Mouse (Mus musculus) embryonic facial prominence, embryonic 13.5 days (tissue): ENCODE data around the gene Cpsf4l. TPM values are rescaled to one million over a fixed set of nuclear protein-coding genes. Genes with fewer than 3 reads are reported as not detected.
"Not testable (repeated sequence)": the region's sequence is repeated elsewhere in the genome, so short reads cannot be mapped to it uniquely, and the experiment has no call there.

Experiments
- ATAC-seq: fragments of 200-750 bp; cut with Nextera tagmentation; 2 replicates; pipeline ENCODE4 v1.8.0; 2017; ENCODE audit warnings: low read depth; ENCODE audit not compliant: insufficient number of reproducible peaks, insufficient read depth, low FRiP score, low TSS enrichment
- H3K27ac ChIP-seq: fragments of 300-500 bp; sonication (generic); 2 replicates; pipeline ENCODE4 v1.5.1; 2015; ENCODE audit warnings: moderate library complexity, mild to moderate bottlenecking, inconsistent platforms
- H3K27me3 ChIP-seq: fragments of 300-500 bp; sonication (generic); 2 replicates; pipeline ENCODE4 v1.6.1; 2015; ENCODE audit warnings: mild to moderate bottlenecking, inconsistent platforms
- H3K36me3 ChIP-seq: fragments of 300-500 bp; sonication (generic); 2 replicates; pipeline ENCODE4 v1.6.1; 2015; ENCODE audit warnings: mild to moderate bottlenecking, inconsistent platforms
- H3K4me1 ChIP-seq: fragments of 300-500 bp; sonication (generic); 2 replicates; pipeline ENCODE4 v1.6.1; 2015; ENCODE audit warnings: inconsistent platforms
- H3K4me2 ChIP-seq: fragments of 300-500 bp; sonication (generic); 2 replicates; pipeline ENCODE4 v1.6.1; 2015; ENCODE audit warnings: moderate library complexity, mild to moderate bottlenecking, inconsistent platforms
- H3K4me3 ChIP-seq: fragments of 300-500 bp; sonication (generic); 2 replicates; pipeline ENCODE4 v1.5.1; 2015; ENCODE audit warnings: mild to moderate bottlenecking, inconsistent platforms
- H3K9ac ChIP-seq: fragments of 300-500 bp; sonication (generic); 2 replicates; pipeline ENCODE4 v1.6.1; 2015; ENCODE audit warnings: mild to moderate bottlenecking, inconsistent platforms
- H3K9me3 ChIP-seq: fragments of 300-500 bp; sonication (generic); 2 replicates; pipeline ENCODE4 v1.6.1; 2016; ENCODE audit warnings: inconsistent platforms
- WGBS: fragments of 180-500 bp; shearing (Covaris S2); methylation state at CpG from one replicate; pipeline ENCODE4 v1.1.7; 2015; ENCODE audit warnings: mixed read lengths; 5-methylcytosine and 5-hydroxymethylcytosine counted together
- polyA plus RNA-seq: library from polyadenylated mRNA; unstranded; fragments of >200 nt; fragmentation: Nextera tagmentation; extraction: Ambion mirVana; gene quantifications from 2 replicates; pipeline ENCODE4 v1.2.1, GENCODE M21; 2015

Cpsf4l gene
- polyA plus RNA-seq, 1 experiment from 2014 or later = 1.7 TPM

DNA sequence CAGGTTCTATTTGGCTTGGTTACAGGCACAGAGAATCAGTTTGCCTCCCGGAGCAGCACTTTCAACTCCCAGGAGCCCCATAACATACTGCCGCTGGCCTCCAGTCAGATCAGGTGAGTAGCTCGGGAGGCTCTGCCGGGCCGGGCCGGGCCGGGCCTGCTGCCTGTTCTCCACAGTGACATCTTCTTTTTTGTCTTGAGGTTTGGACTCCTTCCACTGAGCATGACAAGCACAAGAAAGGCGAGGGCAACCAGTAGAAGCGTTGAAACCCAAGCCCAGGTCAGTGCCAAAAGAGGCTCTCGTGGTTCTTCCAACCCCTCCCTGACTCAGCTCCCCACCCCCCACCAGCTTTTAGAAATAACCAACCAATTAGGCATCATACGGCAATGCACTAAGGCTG, 48.9 kb downstream of the Cpsf4l start:
- no peak for ATAC-seq
- no peak overlapping the region for H3K9ac ChIP-seq
- peaks cover 83% of the 10 kb centered on the region for H3K36me3 ChIP-seq
- no peak overlapping the region for H3K27ac ChIP-seq
- H3K4me1 ChIP-seq = no peaks in the 10 kb centered on the region
- H3K27me3 ChIP-seq = no peaks in the 10 kb centered on the region
- H3K4me2 ChIP-seq = no peak overlapping the region
- no peak overlapping the region for H3K4me3 ChIP-seq
- H3K9me3 ChIP-seq = no peaks in the 10 kb centered on the region
- 92% methylated on average over 11 of the region's 11 CpGs for WGBS

DNA sequence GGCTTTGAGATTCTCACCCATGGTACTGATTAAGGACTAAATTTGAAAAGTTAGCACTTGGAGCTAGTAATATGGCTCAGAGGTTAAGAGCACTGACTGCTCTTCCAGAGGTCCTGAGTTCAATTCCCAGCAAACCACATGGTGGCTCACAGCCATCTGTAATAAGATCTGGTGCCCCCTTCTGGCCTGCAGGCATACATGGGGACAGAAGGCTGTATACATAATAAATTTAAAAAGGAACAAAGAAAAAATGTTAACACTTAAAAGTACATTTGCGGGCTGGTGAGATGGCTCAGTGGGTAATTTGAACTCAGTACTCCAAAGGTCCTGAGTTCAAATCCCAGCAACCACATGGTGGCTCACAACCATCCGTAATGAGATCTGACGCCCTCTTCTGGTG, 49.6 kb downstream of the Cpsf4l start:
- H3K4me3 ChIP-seq, H3K9me3 ChIP-seq, H3K9ac ChIP-seq, H3K27me3 ChIP-seq, H3K4me1 ChIP-seq, H3K4me2 ChIP-seq, H3K27ac ChIP-seq, ATAC-seq: not testable (repeated sequence)
- WGBS = 94% methylated on average over 3 of the region's 3 CpGs
- H3K36me3 ChIP-seq = peaks cover 88% of the 10 kb centered on the region

DNA sequence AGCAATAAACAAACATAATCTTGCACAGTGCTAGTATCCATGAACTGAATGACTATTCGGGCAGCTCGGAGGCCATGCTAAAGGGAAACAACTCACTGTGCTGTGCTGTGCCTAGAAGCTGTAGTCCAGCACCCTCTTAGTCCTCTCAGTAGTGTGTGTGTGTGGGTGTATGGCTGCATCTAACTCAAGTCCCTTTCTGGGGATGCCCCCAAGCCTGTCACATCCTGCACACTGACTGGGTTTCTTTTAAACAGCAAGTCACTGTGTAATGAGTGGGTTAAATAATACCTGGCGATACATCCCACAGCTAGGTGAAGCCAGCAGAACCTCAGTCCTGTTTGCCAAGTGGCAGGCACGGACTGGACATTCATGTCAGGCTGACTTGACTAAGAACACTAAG, 51.1 kb downstream of the Cpsf4l start:
- H3K27me3 ChIP-seq = no peaks in the 10 kb centered on the region
- H3K9me3 ChIP-seq = no peaks in the 10 kb centered on the region
- H3K36me3 ChIP-seq = peaks cover 96% of the 10 kb centered on the region
- H3K4me3 ChIP-seq = no peak overlapping the region
- no peak overlapping the region for H3K4me2 ChIP-seq
- no peak overlapping the region for H3K27ac ChIP-seq
- no peak overlapping the region for H3K9ac ChIP-seq
- 86% methylated on average over 4 of the region's 4 CpGs for WGBS
- ATAC-seq = no peak
- H3K4me1 ChIP-seq = peaks cover 18% of the 10 kb centered on the region

DNA sequence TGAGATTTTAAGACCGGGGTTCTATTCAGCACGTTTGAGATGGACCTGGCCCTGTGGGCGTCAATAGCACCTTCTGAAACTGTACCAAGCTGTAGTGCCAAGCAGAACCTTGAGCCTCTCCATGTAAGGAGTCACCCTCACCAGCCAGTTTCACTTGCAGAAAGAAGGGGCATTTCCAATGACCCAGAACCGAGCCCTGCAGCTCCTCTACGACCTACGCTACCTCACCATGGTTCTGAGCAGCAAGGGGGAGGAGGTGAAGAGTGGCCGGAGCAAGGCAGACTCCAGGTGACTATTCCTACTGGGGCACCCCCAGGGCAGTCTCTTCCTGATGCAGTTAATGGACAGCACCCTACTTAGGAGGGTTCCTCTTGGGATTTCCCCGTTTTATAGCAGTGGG, 51.5 kb downstream of the Cpsf4l start:
- Histone ChIP-seq H3K4me1 (peaks cover 20% of the 10 kb centered on the region), H3K36me3 (peaks cover 96% of the 10 kb centered on the region), H3K9ac (no peak overlapping the region), H3K9me3 (no peaks in the 10 kb centered on the region), H3K4me3 (no peak overlapping the region), H3K27ac (no peak overlapping the region), H3K4me2 (no peak overlapping the region), H3K27me3 (no peaks in the 10 kb centered on the region)
- no peak for ATAC-seq
- WGBS = 88% methylated on average over 8 of the region's 8 CpGs

DNA sequence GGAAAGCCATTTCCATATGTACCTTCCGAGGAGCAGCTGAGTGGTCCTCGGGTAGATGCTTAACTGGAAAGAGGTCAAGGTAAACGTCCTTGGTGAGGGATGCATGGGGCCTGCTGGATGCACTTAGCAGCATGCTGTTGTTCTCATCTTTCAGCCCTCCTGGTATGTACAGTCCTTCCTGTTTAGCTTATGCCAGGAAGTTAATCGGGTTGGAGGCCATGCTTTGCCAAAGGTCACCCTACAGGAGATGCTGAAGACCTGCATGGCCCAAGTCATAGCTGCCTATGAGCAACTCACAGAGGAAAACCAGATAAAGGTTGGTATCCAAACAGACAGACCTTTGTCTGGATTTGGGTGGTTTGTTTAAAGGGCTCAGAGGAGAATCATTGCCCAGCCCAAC, 52.6 kb downstream of the Cpsf4l start:
- WGBS = 49% methylated on average over 4 of the region's 4 CpGs
- ATAC-seq = no peak
- H3K4me1 ChIP-seq = peaks cover 20% of the 10 kb centered on the region

DNA sequence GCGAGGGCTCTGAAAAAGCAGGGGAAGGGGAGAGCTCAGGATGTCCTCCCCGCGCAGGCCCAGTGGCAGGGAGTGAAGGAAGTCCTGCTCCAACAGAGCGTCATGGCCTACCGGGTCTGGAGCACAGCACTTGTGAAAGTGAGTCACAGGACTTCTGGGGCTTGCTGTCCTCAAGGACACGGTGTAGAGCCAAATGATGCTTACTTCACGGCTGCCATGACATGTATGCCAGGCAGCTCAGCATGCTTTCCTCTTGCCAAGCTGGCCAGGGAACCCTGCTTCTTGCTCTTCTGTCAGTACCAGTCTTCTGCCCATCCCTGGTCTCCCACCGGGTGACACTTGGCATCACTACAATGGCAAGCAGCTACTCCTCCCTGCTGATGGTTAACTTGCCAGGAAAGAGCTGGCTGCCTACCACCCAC, 53.3 kb downstream of the Cpsf4l start:
- peaks cover 22% of the 10 kb centered on the region for H3K4me1 ChIP-seq
- H3K4me2 ChIP-seq = no peak overlapping the region
- WGBS = 91% methylated on average over 8 of the region's 8 CpGs
- no peak for ATAC-seq
- no peak overlapping the region for H3K9ac ChIP-seq
- no peak overlapping the region for H3K27ac ChIP-seq
- H3K4me3 ChIP-seq = no peak overlapping the region
- no peaks in the 10 kb centered on the region for H3K27me3 ChIP-seq
- peaks cover 98% of the 10 kb centered on the region for H3K36me3 ChIP-seq
- no peaks in the 10 kb centered on the region for H3K9me3 ChIP-seq

More for the DNA sequence above, 52.6 kb downstream of the Cpsf4l start:
- Histone ChIP-seq H3K4me2 (no peak overlapping the region), H3K27ac (no peak overlapping the region), H3K4me3 (no peak overlapping the region), H3K9ac (no peak overlapping the region), H3K27me3 (no peaks in the 10 kb centered on the region), H3K9me3 (no peaks in the 10 kb centered on the region), H3K36me3 (peaks cover 98% of the 10 kb centered on the region)

DNA sequence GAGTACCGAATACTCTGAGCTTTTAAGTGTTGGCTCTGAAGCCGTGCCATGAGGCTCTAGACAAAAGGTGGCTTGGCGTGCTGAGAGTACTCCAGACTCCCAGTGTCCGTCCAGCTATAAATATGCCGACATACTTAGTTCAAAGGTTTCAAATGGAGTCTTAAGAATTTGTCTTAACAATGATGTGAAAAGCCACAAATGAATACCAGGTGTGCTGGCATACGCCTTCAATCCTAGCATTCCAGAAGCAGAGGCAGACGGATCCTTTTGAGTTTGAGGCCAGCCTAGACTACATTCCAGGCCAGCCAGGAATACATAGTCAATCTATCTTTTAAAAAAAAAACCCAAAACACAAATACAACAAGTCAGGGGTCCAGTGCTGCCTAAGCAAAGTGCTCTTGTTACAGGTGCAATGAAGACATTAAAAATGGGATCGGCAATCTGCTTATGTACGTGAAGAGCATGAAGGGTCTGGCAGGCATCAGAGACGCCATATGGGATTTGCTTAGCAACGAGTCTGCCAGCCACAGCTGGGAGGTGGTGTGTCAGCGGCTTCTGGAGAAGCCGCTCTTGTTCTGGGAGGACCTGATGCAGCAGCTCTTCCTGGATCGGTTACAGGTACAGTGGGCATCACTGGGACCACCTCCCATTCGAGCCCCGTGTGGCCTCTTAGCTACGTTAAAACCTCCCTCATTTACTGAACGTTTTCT, 55.1 kb downstream of the Cpsf4l start:
- no peak overlapping the region; the same call in 1 of the 2 replicates for H3K4me2 ChIP-seq
- no peaks in the 10 kb centered on the region for H3K27me3 ChIP-seq
- H3K9me3 ChIP-seq = no peaks in the 10 kb centered on the region
- peak overlapping the region; percentile 66 for H3K27ac ChIP-seq
- no peak overlapping the region for H3K4me3 ChIP-seq
- H3K4me1 ChIP-seq = peaks cover 36% of the 10 kb centered on the region
- ATAC-seq = no peak
- no peak overlapping the region for H3K9ac ChIP-seq
- peaks cover 83% of the 10 kb centered on the region for H3K36me3 ChIP-seq
- 39% methylated on average over 18 of the region's 18 CpGs for WGBS

DNA sequence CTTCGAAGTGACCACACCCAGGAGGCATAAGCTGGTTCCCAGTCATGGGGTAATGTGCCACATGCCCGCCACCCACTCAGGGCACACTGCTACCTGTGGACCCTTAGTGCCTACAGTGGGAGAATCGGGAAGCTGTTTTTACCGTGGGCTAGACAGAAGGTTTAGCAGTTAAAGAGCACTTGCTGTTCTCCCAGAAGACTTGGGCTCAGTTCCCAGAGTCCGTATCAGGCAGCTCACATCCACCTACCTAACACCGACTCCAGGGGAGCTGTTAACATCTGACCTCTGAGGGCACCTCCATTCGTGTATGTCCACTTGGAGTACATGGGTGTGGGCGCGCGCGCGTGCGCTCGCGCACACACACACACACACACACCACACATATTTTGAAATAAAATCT, 55.7 kb downstream of the Cpsf4l start:
- H3K27me3 ChIP-seq = no peaks in the 10 kb centered on the region
- no peaks in the 10 kb centered on the region for H3K9me3 ChIP-seq
- H3K4me3 ChIP-seq = no peak overlapping the region
- no peak for ATAC-seq
- H3K9ac ChIP-seq = no peak overlapping the region
- peaks cover 77% of the 10 kb centered on the region for H3K36me3 ChIP-seq
- 85% methylated on average over 15 of the region's 15 CpGs for WGBS
- H3K27ac ChIP-seq = peak overlapping the region; percentile 66
- no peak overlapping the region for H3K4me2 ChIP-seq
- H3K4me1 ChIP-seq = peaks cover 37% of the 10 kb centered on the region

DNA sequence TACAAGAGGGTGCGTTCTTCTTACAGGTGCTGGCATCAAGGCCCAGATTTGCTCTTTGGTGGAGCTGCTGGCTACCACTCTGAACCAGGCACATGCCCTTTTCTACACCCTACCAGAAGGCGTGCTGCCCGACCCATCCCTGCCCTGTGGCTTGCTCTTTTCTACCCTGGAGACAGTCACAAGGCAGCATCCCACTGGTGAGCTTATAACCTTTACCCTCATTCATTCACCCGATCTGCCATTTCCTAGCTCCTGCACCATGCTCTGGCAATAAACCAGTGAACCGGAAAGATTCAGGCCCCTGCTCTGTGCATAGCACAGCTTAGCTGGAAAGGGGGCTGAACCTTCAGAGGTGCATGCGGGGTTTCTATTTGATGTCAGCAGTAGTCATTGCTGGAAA, 57.3 kb downstream of the Cpsf4l start:
- 95% methylated on average over 6 of the region's 6 CpGs for WGBS

DNA sequence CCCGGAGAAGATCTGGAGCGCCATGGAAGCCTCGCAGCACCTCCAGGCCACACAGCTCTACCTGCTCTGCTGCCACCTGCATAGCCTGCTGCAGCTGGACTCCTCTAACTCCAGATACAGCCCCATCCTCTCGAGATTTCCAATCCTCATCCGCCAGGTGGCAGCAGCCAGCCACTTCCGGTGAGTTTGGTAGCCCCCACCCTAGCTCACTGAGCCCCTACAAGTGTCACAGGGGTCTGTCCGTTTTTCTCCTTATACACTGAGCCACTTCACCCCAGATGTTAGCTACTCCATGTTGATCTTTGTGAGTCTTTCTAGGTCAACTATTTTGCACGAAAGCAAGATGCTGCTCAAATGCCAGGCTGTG, 57.9 kb downstream of the Cpsf4l start:
- ATAC-seq = no peak
- Histone ChIP-seq H3K4me1 (peaks cover 52% of the 10 kb centered on the region), H3K27me3 (no peaks in the 10 kb centered on the region), H3K4me2 (no peak overlapping the region), H3K9me3 (no peaks in the 10 kb centered on the region), H3K9ac (no peak overlapping the region), H3K4me3 (no peak overlapping the region), H3K36me3 (peaks cover 55% of the 10 kb centered on the region), H3K27ac (no peak overlapping the region)
- WGBS = 45% methylated on average over 8 of the region's 8 CpGs

More for the DNA sequence above, 57.3 kb downstream of the Cpsf4l start:
- Histone ChIP-seq H3K4me2 (no peak overlapping the region), H3K36me3 (peaks cover 61% of the 10 kb centered on the region), H3K4me3 (no peak overlapping the region), H3K27me3 (no peaks in the 10 kb centered on the region), H3K4me1 (peaks cover 51% of the 10 kb centered on the region), H3K9ac (no peak overlapping the region), H3K27ac (no peak overlapping the region), H3K9me3 (no peaks in the 10 kb centered on the region)
- ATAC-seq = no peak

DNA sequence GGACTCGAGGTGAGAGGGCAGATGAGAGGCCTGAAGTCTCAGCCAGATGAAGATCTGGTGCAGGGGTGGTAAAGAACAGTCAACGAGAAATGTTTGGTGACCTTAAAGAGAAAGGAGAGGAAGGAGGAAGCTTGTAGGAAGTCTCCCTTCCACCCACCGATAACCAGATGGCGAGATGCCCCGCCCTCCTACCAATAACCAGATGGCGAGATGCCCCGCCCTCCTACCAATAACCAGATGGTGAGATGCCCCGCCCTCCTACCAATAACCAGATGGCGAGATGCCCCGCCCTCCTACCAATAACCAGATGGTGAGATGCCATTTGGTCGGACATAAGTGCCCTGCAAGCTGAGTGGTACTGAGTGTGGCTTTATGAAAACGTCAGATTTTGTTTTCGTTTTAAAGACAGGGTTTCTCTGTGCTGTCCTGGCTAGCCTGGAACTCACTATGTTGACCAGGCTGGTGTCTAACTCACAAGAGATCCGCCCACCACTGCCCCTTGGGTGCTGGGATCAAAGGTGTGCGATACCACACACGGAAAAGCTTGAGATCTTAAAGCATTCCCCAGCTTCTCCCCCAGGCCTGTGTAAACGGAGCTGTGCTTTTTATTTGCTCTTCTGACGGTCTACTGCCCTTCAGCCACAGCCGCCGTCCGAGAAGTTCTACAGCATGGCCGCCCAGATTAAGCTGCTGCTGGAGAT, 58.5 kb downstream of the Cpsf4l start:
- H3K27me3 ChIP-seq = no peaks in the 10 kb centered on the region
- WGBS = 67% methylated on average over 22 of the region's 22 CpGs
- peaks cover 50% of the 10 kb centered on the region for H3K36me3 ChIP-seq
- H3K4me2 ChIP-seq = peak overlapping the region; percentile 65; the same call in 1 of the 2 replicates
- H3K4me3 ChIP-seq = no peak overlapping the region
- H3K9ac ChIP-seq = no peak overlapping the region
- peak overlapping the region; percentile 39; the same call in 1 of the 2 replicates for H3K27ac ChIP-seq
- ATAC-seq = no peak
- peaks cover 52% of the 10 kb centered on the region for H3K4me1 ChIP-seq
- no peaks in the 10 kb centered on the region for H3K9me3 ChIP-seq
